Mouse (Mus musculus) thymus, postnatal 14 days (tissue): ENCODE results near the gene Alpk1.

Experiments
- DNase-seq: peaks from one replicate; pipeline ENCODE4 v3.0.0; 2021

Alpk1 gene

DNA sequence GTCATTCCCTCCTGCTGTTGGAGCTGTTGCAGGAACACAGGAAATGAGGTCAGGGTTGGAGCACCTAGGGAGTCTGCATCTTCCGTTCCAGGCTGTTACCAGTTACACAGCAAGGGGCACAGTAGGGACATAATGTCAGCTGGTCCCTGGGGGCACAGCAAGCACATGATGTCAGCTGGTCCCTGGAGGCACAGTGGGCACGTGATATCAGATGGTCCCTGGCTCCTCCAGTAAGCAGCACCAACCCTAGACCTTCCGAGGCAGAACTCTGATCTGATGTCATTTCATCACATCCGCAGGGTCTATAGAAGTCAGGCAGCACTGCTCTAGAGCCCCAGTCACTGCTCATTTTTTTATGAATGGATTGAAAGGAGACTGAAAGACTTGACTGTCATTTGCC, 89.1 kb downstream of the Alpk1 start:
- DNase-seq = no peak

DNA sequence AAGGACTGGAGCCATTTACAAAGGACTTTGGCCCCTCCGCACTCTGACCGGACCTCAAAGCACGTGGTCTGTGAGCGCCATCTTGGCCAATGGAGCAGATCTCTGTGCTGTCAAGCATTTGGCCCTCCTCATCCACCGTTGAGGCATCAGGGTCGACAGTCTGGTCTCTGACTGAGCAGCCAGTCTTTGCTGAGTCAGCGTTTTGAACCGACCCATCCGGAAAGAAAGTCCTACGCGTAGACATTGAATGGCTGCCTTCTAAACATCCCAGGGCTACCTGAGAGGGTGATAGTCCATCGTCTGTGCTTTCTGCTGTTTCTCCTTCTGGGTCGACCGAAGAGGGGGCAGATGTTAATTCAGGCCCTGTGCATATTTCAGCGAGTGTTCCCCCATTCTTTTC, 100.6 kb downstream of the Alpk1 start:
- no peak for DNase-seq

GRCm38 (mm10) chr3:127661646-127662531, 118.4 kb downstream of the Alpk1 start:
- DNase-seq = no peak

- no peak for DNase-seq
Observed at GRCm38 (mm10) chr3:127660712-127661111, 119.6 kb downstream of the Alpk1 start.

GRCm38 (mm10) chr3:127651742-127652653, 128.3 kb downstream of the Alpk1 start:
- no peak for DNase-seq

DNA sequence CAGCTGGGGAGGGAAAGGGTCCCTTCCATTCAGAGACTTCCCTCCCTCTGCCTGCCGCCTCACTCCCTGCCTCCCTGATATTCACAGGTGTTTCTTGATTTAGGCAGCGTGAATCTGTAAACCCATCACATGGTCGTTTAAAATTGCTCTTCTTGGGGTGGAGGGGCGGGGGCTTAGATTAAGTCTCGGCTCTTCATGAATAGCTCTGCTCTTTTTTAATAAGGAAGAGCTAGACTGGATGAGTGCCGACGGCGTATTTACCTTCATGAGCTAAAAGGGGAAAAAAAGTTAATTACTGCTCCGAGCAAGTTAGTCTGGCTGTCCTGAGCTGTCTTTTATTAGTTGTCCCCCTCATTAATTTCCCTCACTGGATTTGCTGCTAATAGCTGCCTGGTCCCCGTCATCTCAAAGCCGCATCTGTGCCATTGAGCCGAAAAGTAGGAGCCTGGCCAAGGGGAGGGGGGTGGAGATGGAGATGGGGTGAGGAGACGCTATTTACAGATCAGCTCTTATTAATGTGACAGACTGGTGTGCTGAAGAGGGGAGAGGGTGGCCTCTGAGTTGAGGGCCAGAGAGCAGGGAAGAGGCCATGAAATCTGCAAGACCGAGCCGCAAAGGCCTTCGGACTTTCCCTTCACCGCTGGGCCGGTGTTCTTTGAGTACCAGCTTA, 134.0 kb downstream of the Alpk1 start:
- DNase-seq = no peak

DNA sequence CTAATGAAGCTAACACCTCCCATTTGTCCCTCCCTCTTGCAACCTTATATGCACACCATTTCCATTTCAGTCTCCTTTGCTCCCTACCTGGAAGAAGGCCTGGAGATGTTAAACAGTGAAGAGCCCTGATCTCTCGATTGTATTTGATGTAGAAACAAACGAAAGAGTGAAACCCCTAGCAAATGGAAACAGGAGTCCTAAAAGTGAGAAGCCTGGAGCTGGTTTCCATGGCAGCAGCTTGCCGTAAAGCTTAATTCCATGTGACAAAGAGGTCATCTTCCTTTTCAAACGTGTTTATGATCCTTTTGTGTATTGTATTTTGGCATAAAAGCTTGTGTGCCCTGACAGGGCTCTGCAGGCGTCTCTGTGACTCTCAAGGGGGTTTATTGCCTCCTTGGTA, 138.1 kb downstream of the Alpk1 start:
- no peak for DNase-seq

- DNase-seq = no peak
Observed at GRCm38 (mm10) chr3:127640762-127641700, 139.3 kb downstream of the Alpk1 start.

GRCm38 (mm10) chr3:127639875-127640761, 140.2 kb downstream of the Alpk1 start:
- DNase-seq = peak; percentile 58

- no peak for DNase-seq
Observed at GRCm38 (mm10) chr3:127634984-127635349, 145.4 kb downstream of the Alpk1 start.

- peak; percentile 78 for DNase-seq
Observed at GRCm38 (mm10) chr3:127634101-127634983, 146.0 kb downstream of the Alpk1 start.

- peak; percentile 17 for DNase-seq
Observed at GRCm38 (mm10) chr3:127633080-127634032, 147.0 kb downstream of the Alpk1 start, which contains the start of gene Neurog2. TSS of gene Neurog2 (plus strand) at chr3:127633135.

DNA sequence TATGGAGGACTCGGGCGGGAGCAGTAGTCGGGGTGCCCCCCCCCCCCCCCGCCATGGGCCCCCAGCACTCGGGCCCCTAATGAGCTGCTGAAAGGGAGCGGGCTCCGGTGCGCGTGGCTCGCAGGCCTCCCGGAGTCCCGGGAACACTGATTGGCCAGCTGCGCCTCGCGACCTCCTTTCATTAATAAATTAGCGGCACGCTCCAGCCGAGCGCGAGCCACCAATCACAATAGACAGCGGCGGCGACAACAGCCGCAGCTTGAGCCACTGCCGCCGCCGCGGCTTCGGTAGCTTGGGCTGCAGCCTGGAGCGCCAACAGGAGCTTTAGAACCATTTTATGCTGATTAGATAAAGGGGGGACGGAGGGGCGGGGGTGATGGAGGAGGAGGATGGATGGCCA, 147.8 kb downstream of the Alpk1 start:
- DNase-seq = no peak

GRCm38 (mm10) chr3:127631582-127631981, 148.7 kb downstream of the Alpk1 start:
- no peak for DNase-seq

DNA sequence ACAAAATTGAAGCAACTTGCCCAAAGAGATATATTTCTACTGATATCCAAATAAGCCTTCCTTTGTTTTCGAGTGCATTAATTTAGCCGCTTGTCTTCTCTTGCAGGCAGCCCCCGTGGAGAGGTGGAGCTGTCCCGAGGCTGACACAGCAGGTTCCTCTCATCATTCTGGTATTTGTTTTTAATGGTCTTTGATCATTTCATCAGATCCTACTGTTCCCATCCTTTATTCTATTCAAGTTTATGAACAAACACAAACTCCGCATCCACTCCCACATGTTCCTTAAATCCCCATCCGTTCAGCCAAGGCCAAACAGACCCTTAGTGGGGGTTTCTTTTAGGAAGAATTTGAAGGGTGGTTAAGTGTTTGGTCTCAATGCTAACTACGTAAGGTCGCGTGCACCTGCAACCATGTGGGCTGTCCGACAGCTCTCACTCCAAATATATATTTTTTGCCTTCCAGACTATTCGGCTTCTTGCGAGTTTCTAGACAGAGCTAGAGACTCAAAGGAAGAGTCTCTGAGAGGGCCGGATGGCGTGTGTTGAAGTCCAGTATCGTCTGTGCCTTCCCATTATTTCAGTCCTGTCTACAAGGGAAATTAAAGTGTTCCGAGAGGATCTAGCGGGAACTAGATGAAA, 149.5 kb downstream of the Alpk1 start:
- DNase-seq = no peak

GRCm38 (mm10) chr3:127630190-127630589, 150.1 kb downstream of the Alpk1 start:
- DNase-seq = no peak

- no peak for DNase-seq
Observed at GRCm38 (mm10) chr3:127628311-127629184, 151.8 kb downstream of the Alpk1 start.
